Mouse (Mus musculus): Measurements from ENCODE around the gene Shank2.
A peak's percentile ranks its signal among the peaks of the same experiment; 100 is the strongest.

Gene Shank2

DNA sequence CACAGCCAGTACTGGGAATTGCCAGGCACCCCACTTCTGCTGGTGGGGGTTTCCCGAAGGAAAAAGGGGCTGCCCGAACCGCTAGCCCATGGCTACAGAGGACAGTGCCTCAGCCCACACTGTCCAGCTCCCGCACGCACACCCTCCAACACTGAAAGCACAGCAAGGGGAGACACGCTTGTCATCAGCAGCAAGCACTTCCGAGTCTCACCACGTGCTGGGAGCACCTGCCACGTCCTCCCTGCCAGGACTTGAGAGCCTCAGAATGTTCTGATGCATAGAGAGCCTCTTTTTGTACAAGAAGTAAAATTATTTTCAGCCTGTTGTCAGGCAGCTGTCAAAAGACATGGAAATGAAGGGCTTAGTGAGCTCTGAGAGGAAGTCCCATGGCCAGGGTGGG lies 169.0 kb downstream of the Shank2 start:
- no peak for DNase-seq (ENCODE audit: low spot score)

GRCm38 (mm10) chr7:144173869-144174268 lies 172.1 kb downstream of the Shank2 start:
- DNase-seq (ENCODE audit: low spot score), result no peak

DNA sequence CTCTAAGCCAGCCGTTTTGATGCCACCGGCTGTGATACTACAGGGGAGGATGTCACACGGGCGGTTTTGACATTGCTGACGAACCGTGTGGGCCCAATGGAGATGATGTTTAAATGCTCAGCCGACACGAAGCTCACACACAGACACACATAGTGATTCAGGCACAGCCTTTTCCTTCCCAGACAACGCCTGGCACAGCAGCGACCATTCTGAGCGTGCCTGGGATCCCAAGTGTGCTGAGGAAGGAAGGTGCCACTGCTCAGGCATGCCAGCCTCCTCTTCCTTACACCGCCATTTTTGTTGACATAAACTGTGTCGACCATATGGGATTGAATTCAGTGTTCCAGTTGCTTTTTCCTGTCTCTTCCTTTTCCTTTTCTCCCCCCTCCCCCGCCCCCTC lies 172.6 kb downstream of the Shank2 start:
- DNase-seq (ENCODE audit: low spot score), result no peak

GRCm38 (mm10) chr7:144175025-144175424 lies 173.3 kb downstream of the Shank2 start:
- no peak for DNase-seq (ENCODE audit: low spot score)

DNA sequence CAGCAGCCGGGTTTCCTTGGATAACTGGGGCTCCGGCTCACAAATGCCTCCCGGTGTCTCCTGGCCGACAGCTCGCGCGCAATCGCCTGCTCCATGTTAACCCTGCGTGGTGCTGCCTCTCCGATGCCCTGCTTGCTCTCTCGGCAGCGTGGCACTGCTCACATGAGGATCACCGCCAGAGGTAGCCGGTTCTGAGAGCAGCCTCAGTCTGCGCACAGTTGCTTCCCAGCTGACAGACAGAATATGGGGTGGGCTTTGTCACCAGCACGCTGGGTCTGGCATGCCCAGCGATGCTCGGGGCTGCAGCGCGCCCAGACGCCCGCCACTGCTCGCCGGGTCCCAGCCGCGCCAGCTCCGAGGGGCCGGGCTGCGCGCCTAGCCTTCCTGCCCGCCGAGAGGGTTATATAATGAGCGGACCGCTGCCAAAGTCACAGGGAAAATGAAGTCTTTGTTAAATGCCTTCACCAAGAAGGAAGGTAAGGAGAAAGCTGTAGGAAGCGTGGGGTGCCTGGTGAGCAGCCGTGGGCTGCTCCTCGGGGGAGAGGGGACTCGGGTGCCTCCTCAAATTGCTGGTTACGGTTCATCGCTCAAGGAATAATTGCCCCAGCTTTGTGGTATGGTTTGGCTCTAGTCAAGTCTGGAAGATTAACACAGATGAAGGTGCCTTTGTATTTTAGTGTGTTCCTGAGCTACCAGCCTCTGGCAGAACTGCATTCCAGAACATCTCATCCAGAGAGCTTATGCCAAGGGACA lies 173.9 kb downstream of the Shank2 start:
- DNase-seq (ENCODE audit: low spot score), result peak; percentile 5

DNA sequence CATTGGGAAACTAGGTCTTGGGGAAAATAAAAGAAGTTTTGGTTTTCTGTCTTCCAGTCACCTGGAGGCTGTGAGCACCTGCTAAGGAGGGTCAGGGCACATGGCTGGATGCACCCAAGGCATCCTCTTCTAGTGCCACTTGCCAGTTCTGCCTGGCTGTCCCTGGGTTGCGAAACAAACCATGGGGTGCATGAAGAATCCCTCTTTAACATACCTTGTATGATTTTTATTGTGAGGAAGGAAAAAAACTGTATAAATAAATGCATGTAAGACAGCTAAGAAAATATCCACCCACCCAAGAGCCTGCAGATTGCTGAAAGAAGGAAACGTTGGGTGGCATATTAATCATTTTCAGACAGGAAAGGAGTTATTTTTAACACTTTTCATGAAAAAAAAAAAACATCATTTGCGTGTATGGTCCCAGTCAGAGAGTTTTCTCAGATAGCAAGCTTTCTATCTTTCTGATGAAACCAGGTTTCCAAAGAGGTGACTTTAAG lies 174.6 kb downstream of the Shank2 start:
- DNase-seq (ENCODE audit: low spot score), result no peak

DNA sequence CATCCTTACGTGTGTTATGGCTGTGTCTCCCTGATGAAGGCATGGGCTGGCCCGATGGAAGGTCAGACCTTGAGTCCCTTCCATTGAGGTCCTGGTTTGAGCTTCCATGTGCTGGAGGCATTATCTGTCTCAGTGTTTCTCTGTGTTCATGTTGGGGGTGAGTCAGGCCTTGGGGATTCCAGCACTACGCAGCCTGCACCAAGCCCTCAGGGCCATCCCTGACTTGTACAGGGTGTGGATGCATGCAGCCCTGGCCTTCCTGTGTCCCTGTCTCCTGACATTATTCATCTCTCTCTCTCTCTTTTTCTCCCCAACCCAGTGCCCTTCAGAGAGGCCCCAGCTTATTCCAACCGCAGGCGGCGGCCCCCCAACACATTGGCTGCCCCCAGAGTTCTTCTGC lies 177.7 kb downstream of the Shank2 start:
- DNase-seq (ENCODE audit: low spot score), result no peak

GRCm38 (mm10) chr7:144180885-144181284 lies 179.2 kb downstream of the Shank2 start:
- peak; percentile 40 for DNase-seq (ENCODE audit: low spot score)

- DNase-seq (ENCODE audit: low spot score), result no peak
These were observed 186.2 kb downstream of the Shank2 start for GRCm38 (mm10) chr7:144187869-144188430.

- DNase-seq (ENCODE audit: low spot score), result no peak
These were observed 187.7 kb downstream of the Shank2 start for GRCm38 (mm10) chr7:144189446-144189845.

DNA sequence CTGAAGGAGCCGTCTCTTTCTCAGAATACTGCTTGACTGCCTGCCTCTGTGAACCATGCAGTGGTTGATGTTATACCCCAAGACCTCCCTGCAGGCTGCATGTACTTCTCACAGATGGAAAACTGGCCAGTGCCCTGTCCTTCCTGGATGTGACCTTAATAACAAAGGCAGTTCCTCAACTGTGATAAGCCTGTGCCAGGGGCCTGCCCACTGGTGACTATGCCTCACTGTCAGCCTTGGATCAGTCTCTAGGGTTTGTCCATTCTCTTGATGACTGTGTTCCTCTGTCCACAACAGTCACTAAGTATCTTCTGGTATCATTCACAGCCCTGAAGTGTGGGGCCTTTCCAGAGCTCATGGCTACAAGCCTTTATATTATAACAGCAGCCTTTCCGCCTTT lies 196.8 kb downstream of the Shank2 start:
- DNase-seq (ENCODE audit: low spot score), result no peak

DNA sequence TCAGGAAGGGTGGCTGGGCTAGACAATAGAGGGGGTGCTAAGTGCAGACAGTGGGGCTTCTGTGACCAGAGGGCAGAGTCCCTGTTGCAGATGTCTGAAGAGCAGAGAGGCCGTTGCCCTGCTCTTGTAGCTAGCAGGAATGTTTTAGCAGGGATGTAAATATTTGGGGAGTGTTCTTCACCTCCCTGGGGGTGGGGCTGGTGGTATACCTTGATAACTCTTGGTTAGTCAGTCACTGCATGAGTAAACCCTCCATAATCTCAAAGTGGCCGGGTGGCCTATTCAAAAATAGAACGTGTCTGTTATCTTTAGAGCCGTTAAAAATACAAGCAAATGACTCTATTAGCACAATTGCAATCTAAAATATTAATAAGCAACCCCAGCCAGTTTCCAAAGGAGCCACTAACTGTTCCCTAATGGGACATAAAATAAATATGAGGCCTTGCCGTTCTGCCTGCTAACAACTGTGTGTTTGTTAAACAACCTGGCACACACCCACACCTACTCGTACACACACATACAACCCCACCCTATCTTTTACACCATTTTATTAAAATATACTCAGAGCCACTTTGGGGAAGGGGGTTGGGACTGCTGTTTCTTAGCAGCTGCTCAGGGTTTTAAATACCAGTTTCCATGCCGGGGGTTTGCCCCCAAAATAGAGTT lies 200.4 kb downstream of the Shank2 start:
- DNase-seq (ENCODE audit: low spot score), result peak; percentile 31

DNA sequence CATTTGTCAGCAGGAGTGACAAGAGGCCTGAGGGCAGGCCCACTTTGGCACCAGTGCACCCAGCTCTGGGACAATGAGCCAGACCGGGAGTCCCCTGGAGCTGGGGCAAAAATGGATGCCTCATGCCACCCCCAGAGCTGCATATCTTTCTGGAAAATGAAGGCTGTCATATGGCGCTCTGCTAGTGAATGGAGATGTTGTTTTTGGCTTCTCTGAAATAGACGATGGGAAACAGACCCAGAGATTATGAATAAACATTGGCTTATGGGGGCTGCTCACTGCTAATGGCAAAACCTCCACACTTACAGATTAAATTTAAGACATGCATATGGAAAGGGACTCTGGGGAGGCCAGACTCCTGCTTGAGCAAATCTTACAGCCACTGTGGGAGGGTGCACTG lies 202.6 kb downstream of the Shank2 start:
- no peak for DNase-seq (ENCODE audit: low spot score)

GRCm38 (mm10) chr7:144205161-144205560 lies 203.4 kb downstream of the Shank2 start:
- no peak for DNase-seq (ENCODE audit: low spot score)

DNA sequence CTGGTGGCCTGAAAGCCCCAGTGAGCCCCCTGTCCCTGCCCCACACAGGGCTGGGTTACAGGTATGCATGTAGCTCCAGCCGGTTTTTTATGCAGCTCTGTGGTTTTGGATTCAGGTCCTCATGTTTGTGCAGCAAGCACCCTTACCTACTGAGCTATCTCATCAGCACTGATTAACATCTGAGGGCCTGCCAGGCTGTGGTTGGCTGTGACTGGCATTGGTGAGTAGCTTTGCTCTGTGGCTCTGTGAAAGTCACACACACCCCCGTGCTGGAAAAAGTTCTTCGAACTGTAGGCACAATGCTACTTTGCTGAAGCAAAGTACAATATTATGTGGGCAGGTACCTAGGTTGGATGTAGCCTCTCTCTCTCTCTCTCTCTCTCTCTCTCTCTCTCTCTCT lies 204.1 kb downstream of the Shank2 start:
- no peak for DNase-seq (ENCODE audit: low spot score)

- DNase-seq (ENCODE audit: low spot score), result no peak
These were observed 204.5 kb downstream of the Shank2 start for GRCm38 (mm10) chr7:144206254-144206653.

- no peak for DNase-seq (ENCODE audit: low spot score)
These were observed 205.4 kb downstream of the Shank2 start for GRCm38 (mm10) chr7:144207100-144207499.

- DNase-seq (ENCODE audit: low spot score), result peak; percentile 11
These were observed 206.1 kb downstream of the Shank2 start for GRCm38 (mm10) chr7:144207849-144208248.

GRCm38 (mm10) chr7:144208628-144209027 lies 206.9 kb downstream of the Shank2 start:
- no peak for DNase-seq (ENCODE audit: low spot score)

GRCm38 (mm10) chr7:144210526-144210925 lies 208.8 kb downstream of the Shank2 start:
- no peak for DNase-seq (ENCODE audit: low spot score)

DNA sequence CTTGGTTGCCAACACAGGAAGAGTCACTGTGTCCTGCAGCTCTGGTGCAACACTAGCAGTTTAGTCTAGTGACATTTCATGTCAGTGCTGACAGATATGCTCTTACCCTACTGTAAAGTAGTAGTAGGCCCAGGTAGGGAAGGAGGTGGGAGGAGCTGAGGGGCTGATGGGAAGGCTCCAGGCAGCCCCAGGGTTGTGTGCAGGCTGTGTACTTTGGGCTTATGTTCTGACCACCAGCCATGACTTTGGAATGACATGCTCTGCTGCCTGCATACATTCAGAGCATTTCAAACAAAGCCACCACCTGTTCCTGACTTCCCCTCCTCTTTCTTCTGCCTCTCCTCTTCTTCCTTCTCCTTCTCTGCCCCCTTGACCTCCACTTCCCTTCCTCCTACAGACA lies 211.0 kb downstream of the Shank2 start:
- no peak for DNase-seq (ENCODE audit: low spot score)

DNA sequence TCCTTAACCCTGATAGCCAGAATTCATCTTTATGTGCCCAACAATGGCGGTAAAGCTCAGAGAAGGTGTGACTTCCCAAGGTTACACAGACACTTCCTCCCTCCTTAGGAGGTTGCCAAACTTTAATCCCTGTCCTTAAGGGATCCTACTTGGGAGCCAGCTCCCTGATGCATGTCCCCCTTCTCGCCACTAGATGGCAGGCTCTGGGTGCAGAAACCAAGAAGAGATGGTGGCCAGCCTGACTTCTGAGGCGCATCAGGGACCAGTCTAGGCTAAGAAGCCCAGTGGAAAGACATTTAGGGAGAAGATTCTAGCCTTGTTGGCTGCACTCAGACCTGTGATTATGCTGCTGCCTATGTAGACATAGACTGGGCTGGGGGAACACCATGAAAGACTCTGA lies 215.5 kb downstream of the Shank2 start:
- DNase-seq (ENCODE audit: low spot score), result peak; percentile 55

DNA sequence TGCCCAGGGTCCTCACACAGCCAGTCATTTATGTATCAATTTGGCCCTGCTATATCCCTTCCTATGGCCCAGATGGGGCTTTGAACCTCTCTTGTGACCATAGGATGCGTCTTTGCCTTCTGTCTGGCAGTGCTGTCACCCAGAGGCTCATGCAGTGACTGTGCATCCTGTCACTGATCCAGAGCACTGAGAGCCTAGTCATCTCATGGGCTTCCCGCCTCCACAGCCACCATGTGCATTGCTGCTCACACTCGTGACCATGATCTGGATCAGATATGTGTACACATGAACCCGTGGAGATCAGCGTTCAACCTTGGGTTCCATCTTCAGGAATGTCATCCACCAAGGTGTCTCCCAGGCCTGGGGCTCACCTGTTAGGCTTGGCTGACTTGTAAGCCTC lies 227.0 kb downstream of the Shank2 start:
- no peak for DNase-seq (ENCODE audit: low spot score)

Measured in lung, postnatal 25 days (tissue).